Mouse (Mus musculus) kidney, postnatal 10 days (tissue): ENCODE results near the gene Cnot10.

Experiments
- DNase-seq: peaks from one replicate; pipeline ENCODE4 v3.0.0; 2021; ENCODE audit warnings: mixed read lengths

The Cnot10 gene

GRCm38 (mm10) chr9:114543882-114544753 lies 95.9 kb downstream of the Cnot10 start:
- DNase-seq: peak; percentile 51

- DNase-seq: no peak
These were observed 98.7 kb downstream of the Cnot10 start for GRCm38 (mm10) chr9:114541279-114541741.

- DNase-seq: no peak
These were observed 100.9 kb downstream of the Cnot10 start for GRCm38 (mm10) chr9:114538996-114539563.

- no peak for DNase-seq
These were observed 103.4 kb downstream of the Cnot10 start for GRCm38 (mm10) chr9:114536628-114537027.
